Mouse (Mus musculus) liver, embryonic 15.5 days (tissue): ENCODE measurements around the gene Mapkbp1. TPM values are rescaled to one million over a fixed set of nuclear protein-coding genes. Genes with fewer than 3 reads are reported as not detected.

Experiments used
- ATAC-seq: fragments of 200-750 bp; cut with Nextera tagmentation; 2 replicates; pipeline ENCODE4 v1.8.0; 2017; ENCODE audit warnings: moderate number of reproducible peaks, mild to moderate bottlenecking, moderate library complexity; ENCODE audit not compliant: insufficient read depth
- H3K27ac ChIP-seq: fragments of 300-500 bp; sonication (generic); replicated peaks from 2 replicates; pipeline ENCODE4 v1.5.1; 2015; ENCODE audit warnings: mild to moderate bottlenecking, inconsistent platforms
- H3K27me3 ChIP-seq: fragments of 300-500 bp; sonication (generic); 2 replicates; pipeline ENCODE4 v1.6.1; 2015; ENCODE audit warnings: mild to moderate bottlenecking, inconsistent platforms
- H3K36me3 ChIP-seq: fragments of 300-500 bp; sonication (generic); replicated peaks from 2 replicates; pipeline ENCODE4 v1.6.1; 2015; ENCODE audit warnings: moderate library complexity, mild to moderate bottlenecking, inconsistent platforms
- H3K4me1 ChIP-seq: fragments of 300-500 bp; sonication (generic); replicated peaks from 2 replicates; pipeline ENCODE4 v1.6.1; 2015; ENCODE audit warnings: inconsistent platforms
- H3K4me2 ChIP-seq: fragments of 300-500 bp; sonication (generic); 2 replicates; pipeline ENCODE4 v1.6.1; 2015; ENCODE audit warnings: moderate library complexity, mild to moderate bottlenecking, inconsistent platforms
- H3K4me3 ChIP-seq: fragments of 300-500 bp; sonication (generic); replicated peaks from 2 replicates; pipeline ENCODE4 v1.5.1; 2015; ENCODE audit warnings: mild to moderate bottlenecking, inconsistent platforms
- H3K9ac ChIP-seq: fragments of 300-500 bp; sonication (generic); 2 replicates; pipeline ENCODE4 v1.6.1; 2015; ENCODE audit warnings: moderate library complexity, mild to moderate bottlenecking, inconsistent platforms
- H3K9me3 ChIP-seq: fragments of 300-500 bp; sonication (generic); replicated peaks from 2 replicates; pipeline ENCODE4 v1.6.1; 2016; ENCODE audit warnings: inconsistent platforms
- WGBS: fragments of 180-500 bp; shearing (Covaris S2); methylation state at CpG from one replicate; pipeline ENCODE4 v1.1.7; 2015; ENCODE audit warnings: mixed read lengths; ENCODE audit not compliant: insufficient replicate concordance; 5-methylcytosine and 5-hydroxymethylcytosine counted together
- polyA plus RNA-seq: library from polyadenylated mRNA; unstranded; fragments of >200 nt; fragmentation: Nextera tagmentation; extraction: Ambion mirVana; gene quantifications from 2 replicates; pipeline ENCODE4 v1.2.1, GENCODE M21; 2015

Gene Mapkbp1
- polyA plus RNA-seq, 1 experiment from 2014 or later: 0.22 TPM

DNA sequence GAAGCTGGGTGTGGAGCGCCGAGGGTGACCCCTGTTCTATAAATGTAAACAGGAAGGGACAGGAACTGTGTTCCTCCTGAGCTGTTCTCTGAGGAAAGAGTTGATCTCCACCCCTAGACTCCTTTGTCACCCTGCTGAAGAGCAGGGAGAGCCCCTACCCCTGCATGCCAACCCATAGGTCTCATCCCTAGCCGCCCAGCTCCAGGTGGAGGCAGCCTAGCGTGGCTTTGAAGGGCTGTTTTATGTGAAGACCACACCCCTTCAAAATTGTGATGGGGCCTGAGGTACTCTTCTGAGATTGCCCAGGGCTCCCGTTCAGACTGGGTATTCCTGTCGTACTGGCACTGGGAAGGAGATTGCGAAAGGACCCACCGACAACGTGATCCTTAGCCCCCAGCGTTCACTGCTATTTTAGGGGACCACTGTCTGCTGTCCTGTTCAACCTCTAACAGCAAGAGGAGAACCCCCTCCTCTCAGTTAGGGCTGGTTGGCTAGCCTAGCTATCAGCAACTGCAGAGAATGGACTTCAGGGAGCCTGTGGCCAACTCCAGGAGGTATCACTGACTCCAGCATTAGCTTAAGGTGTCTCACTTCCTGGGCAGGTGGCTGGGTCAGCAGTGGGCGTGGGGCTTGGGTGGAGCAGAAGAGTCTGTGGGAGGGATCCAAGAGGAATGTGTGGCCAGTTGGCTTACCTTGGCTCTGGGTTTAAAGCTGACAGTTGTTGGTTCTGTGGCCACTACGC is 60.4 kb downstream of the Mapkbp1 start, which contains the start of gene Pla2g4b:
Pla2g4b (plus strand) TSS at position 692 of the 742 bp plus-strand sequence.
- Histone ChIP-seq H3K4me2 (no peak within 1 kb of the TSS), H3K4me1 (peaks cover 23% of the 10 kb centered on the region), H3K4me3 (no peak within 1 kb of the TSS), H3K9ac (no peak within 1 kb of the TSS), H3K27ac (no peak within 1 kb of the TSS), H3K36me3 (peaks cover 3% of the 10 kb centered on the region; the same call in 1 of the 2 replicates), H3K9me3 (no peaks in the 10 kb centered on the region), H3K27me3 (no peaks in the 10 kb centered on the region)
- 74% methylated on average over 12 of the region's 12 CpGs for WGBS
- no peak for ATAC-seq

DNA sequence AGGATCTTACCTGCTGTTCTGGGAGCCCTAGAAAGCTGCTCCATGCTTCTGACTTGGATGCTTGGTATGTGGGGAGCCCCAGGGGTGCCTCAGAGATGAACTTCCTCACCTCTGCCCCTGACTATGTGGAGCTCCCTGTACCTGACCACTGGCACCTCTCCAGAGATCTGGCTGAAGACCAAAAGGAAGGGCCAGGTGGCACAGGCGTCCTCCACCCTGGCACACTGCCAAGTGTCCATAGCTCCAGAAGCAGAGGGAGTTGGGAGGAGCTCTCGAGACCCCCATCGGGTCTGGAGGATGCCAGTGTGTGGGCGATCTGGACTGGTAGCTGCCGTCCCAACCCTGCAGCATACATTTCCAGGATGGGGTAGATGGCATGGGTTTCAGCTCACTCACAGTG is 61.2 kb downstream of the Mapkbp1 start:
- Histone ChIP-seq H3K27me3 (no peaks in the 10 kb centered on the region), H3K9ac (no peak overlapping the region), H3K9me3 (no peaks in the 10 kb centered on the region), H3K4me1 (peaks cover 15% of the 10 kb centered on the region), H3K36me3 (peaks cover 3% of the 10 kb centered on the region; the same call in 1 of the 2 replicates), H3K27ac (no peak overlapping the region), H3K4me3 (no peak overlapping the region), H3K4me2 (no peak overlapping the region)
- ATAC-seq: no peak
- WGBS: 78% methylated on average over 5 of the region's 5 CpGs

DNA sequence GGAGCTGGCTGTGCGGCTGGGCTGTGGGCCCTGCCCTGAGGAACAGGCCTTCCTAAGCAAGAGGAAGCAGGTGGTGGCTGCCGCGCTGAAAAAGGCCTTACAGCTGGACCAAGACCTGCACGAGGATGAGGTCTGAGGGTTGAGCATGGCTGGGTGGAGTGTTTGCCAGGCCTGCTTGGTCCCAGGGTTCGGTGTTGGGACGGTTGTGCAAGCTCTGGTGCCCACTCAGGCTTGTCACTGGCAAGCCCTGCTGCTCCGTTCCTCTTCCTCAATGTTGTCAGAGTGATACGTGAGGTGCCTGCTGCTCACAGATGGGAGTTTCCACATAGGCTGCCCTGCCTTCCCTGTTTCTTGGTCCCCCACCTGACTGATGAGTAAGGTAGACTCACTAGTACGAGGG is 65.2 kb downstream of the Mapkbp1 start:
- no peak for ATAC-seq
- Histone ChIP-seq H3K4me2 (no peak overlapping the region), H3K36me3 (peaks cover 13% of the 10 kb centered on the region; the same call in 1 of the 2 replicates), H3K9me3 (no peaks in the 10 kb centered on the region), H3K9ac (no peak overlapping the region), H3K27ac (no peak overlapping the region), H3K4me1 (no peaks in the 10 kb centered on the region), H3K27me3 (no peaks in the 10 kb centered on the region), H3K4me3 (no peak overlapping the region)
- 47% methylated on average over 9 of the region's 9 CpGs for WGBS

DNA sequence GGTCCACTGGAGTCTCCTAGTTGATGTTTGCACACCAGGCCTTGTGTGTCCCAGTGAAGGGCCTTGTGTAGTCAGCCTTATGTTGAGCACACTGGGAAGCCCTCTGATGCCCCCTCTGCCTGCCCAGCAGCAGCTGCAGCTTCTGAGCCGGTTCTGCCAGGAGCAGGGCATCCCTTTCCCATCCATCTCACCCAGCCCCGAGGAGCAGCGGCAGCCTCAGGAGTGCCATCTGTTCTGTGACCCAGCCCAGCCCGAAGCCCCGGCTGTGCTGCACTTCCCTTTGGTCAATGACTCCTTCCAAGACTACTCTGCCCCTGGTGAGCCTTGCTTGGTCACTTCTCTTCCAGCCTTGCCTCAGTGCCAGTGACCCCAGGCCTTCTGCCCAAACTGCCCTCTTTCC is 68.5 kb downstream of the Mapkbp1 start:
- Histone ChIP-seq H3K9ac (no peak overlapping the region), H3K27me3 (no peaks in the 10 kb centered on the region), H3K9me3 (no peaks in the 10 kb centered on the region), H3K36me3 (peaks cover 13% of the 10 kb centered on the region; the same call in 1 of the 2 replicates), H3K27ac (no peak overlapping the region), H3K4me2 (no peak overlapping the region), H3K4me3 (no peak overlapping the region), H3K4me1 (peaks cover 3% of the 10 kb centered on the region; the same call in 1 of the 2 replicates)
- ATAC-seq: no peak
- 83% methylated on average over 5 of the region's 5 CpGs for WGBS

DNA sequence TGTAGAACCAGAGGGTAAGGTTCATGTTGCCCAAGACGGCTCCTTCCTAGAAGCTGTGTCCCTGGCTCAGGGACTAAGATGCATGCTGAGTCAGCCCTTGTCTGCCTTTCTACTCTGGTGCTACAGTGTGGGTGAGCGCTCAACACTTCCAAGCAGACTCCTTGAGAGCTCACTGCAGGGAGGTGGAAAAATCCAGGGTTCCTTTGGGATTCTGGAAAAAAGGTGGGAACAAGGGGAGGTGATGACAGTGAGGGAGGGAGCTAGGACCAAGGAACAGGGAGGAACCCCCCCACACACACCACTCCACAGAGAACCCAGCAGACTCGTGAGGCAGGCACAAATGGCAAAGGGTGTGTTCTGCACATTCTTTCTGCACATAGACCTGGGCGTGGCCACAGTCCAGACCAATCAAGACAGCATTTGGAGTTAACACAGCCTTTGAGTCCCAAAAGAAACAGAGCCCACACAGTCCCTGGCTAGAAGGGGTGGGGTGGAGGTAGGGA is 71.7 kb downstream of the Mapkbp1 start:
- Histone ChIP-seq H3K4me3 (no peak overlapping the region), H3K9me3 (no peaks in the 10 kb centered on the region), H3K4me2 (no peak overlapping the region), H3K9ac (no peak overlapping the region), H3K27me3 (no peaks in the 10 kb centered on the region), H3K27ac (no peak overlapping the region), H3K36me3 (peaks cover 10% of the 10 kb centered on the region; the same call in 1 of the 2 replicates), H3K4me1 (peaks cover 3% of the 10 kb centered on the region; the same call in 1 of the 2 replicates)
- 39% methylated on average over 4 of the region's 4 CpGs for WGBS
- ATAC-seq: no peak

DNA sequence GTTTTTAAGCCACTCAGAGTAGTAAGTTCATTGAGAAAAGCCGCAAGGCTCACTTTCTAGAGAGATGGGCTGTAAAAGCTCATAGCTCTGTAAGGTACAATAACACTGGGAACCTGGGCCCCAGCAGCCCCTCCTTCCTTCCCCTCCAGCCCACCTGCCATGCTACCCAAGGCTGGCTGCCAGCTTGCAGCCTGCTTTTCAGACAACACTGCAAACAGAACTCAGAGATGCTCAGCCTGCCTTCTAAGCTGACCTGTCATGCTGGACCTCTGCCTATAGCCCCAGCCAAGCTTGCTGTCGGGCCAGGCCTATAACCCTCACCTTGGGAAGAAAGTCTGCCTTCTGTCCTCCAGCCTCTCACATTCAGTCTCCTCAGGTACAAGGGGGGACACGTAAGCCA is 72.2 kb downstream of the Mapkbp1 start:
- ATAC-seq: no peak
- Histone ChIP-seq H3K27ac (no peak overlapping the region), H3K4me1 (peaks cover 3% of the 10 kb centered on the region; the same call in 1 of the 2 replicates), H3K4me2 (no peak overlapping the region), H3K9me3 (no peaks in the 10 kb centered on the region), H3K36me3 (peaks cover 10% of the 10 kb centered on the region; the same call in 1 of the 2 replicates), H3K4me3 (no peak overlapping the region), H3K27me3 (no peaks in the 10 kb centered on the region), H3K9ac (no peak overlapping the region)
- 60% methylated on average over 3 of the region's 3 CpGs for WGBS

DNA sequence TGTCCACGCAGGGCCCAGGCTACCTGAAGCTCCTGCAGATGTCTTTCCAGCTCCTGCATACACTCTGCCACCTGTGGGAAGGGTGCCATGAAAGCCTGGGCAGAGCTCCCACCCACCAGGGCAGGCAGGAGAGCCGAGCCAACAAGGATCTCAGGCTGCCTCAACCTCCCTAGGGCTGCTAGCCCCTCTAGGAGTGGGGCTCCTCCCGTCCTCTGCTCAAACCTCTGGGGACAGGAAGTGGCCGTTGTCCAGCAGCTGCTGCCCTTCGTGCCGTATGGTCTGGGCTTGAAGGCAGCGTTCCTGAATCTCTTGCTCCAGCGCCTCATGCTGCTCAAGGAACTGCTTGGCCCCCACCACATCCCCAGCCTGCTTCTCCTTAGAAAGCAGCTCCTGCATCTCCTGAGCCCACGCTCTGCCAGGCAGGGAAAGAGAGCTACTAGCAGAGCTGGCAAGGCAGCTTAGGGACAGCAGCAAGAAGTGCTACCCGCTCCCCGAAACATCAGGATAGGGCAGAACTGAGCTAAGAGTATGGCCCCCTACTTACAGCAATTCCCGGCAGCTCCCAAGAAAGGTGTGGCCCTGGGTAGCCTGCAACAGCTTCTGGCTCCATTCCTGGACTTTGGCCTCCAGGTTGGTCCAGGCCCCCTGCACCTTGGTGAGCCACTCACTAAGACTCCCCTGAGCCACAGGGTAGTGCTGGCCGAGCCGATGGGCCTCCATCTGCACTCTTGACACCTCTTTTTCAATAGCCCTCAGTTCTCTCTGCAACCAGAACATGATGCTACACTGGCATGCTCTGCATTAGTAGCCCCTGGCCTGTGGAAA is 74.2 kb downstream of the Mapkbp1 start:
- Histone ChIP-seq H3K9ac (no peak overlapping the region), H3K27me3 (no peaks in the 10 kb centered on the region), H3K27ac (no peak overlapping the region), H3K4me1 (peaks cover 3% of the 10 kb centered on the region; the same call in 1 of the 2 replicates), H3K4me2 (no peak overlapping the region), H3K9me3 (no peaks in the 10 kb centered on the region), H3K36me3 (peaks cover 4% of the 10 kb centered on the region; the same call in 1 of the 2 replicates), H3K4me3 (no peak overlapping the region)
- 56% methylated on average over 14 of the region's 14 CpGs for WGBS
- ATAC-seq: no peak

DNA sequence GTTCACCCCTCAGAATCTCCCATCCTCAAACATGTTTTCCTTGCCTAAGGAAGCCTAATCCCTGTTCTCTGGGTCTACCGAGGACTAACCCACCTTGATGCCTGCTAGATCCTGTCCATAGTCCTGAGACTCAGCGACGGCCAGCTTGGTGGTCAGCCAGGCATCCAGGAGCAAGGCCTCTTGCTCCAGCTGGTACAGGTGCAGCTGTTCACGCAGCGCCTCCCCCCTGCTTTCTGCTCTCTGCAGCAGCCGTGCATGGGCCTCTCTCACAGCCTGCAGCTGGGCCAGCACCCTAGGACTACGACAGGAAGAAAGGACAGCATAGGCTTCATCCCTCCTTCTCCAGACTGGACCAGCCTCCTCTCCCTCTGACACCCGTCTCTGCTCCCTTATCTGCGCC is 75.7 kb downstream of the Mapkbp1 start:
- ATAC-seq: no peak
- H3K4me3 ChIP-seq: no peak overlapping the region
- H3K36me3 ChIP-seq: no peaks in the 10 kb centered on the region
- H3K4me1 ChIP-seq: peaks cover 3% of the 10 kb centered on the region; the same call in 1 of the 2 replicates
- H3K27me3 ChIP-seq: no peaks in the 10 kb centered on the region
- WGBS: 62% methylated on average over 9 of the region's 9 CpGs
- H3K27ac ChIP-seq: no peak overlapping the region
- H3K9me3 ChIP-seq: no peaks in the 10 kb centered on the region
- H3K4me2 ChIP-seq: no peak overlapping the region
- no peak overlapping the region for H3K9ac ChIP-seq

DNA sequence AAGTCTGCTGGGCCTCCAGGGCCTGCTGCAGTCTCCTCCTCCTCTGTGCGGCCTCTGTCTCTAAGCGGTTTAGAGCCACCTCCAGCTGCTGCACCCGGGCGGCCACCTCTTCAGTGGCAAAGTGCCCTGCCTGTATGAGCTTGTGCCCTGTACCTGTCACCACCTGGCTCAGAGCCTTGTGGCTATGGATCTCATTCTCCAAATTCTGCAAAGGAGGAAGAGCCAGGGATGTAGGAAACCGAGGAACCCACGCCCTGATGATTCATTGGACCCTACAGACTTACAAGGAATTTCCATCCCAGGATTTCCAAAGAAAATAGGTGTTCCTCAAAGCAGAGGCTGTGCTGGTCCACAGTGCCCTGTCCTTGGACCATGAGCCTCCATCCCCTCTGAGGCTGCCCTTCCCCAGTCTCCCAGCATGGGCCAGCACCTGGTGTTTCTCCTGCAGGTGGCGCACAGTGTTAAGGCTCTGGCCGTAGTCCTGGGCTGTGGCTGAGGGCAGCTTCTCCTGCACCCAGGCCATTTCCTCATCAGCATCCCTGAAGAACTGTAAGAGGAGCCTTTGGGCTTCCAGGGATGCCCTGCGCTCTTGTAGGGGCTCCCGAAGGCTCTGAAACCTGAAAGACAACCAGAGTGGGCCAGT is 77.3 kb downstream of the Mapkbp1 start:
- Histone ChIP-seq H3K36me3 (no peaks in the 10 kb centered on the region), H3K9ac (no peak overlapping the region), H3K27me3 (no peaks in the 10 kb centered on the region), H3K9me3 (no peaks in the 10 kb centered on the region), H3K4me1 (no peaks in the 10 kb centered on the region), H3K4me3 (no peak overlapping the region), H3K27ac (no peak overlapping the region), H3K4me2 (no peak overlapping the region)
- 54% methylated on average over 10 of the region's 10 CpGs for WGBS
- ATAC-seq: no peak

DNA sequence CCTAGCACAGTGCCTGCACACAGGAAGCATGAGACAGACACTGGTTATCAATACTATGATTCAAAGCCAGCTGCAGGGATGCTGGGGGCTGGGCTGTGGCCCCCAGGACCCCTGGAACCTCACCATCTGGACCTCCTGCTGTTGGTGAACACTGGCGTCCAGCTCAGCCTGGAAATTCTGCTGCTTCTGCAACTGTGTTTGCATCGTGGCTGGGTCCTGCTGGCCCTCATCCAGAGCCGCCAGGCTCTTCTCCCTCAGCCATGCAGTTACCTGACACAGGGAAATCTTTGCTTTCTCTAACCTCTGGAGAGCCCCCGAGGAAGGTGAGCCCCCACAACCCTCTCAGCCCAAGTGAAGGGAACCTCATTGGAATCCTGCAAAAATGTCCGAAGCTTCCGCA is 78.9 kb downstream of the Mapkbp1 start:
- no peak overlapping the region for H3K4me3 ChIP-seq
- no peaks in the 10 kb centered on the region for H3K9me3 ChIP-seq
- H3K9ac ChIP-seq: no peak overlapping the region
- WGBS: 60% methylated on average over 6 of the region's 6 CpGs
- H3K4me2 ChIP-seq: no peak overlapping the region
- no peaks in the 10 kb centered on the region for H3K4me1 ChIP-seq
- no peaks in the 10 kb centered on the region for H3K27me3 ChIP-seq
- ATAC-seq: no peak
- H3K36me3 ChIP-seq: no peaks in the 10 kb centered on the region
- no peak overlapping the region for H3K27ac ChIP-seq
